Mouse (Mus musculus) lung, postnatal 0 days (tissue): ENCODE data around the gene Ncoa1. TPM values are rescaled to one million over a fixed set of nuclear protein-coding genes. Genes with fewer than 3 reads are reported as not detected.
"Not testable (repeated sequence)": the region's sequence is repeated elsewhere in the genome, so short reads cannot be mapped to it uniquely, and the experiment has no call there.

Source experiments
- ATAC-seq: fragments of 200-750 bp; cut with Nextera tagmentation; 2 replicates; pipeline ENCODE4 v1.8.0; 2017; ENCODE audit warnings: moderate library complexity
- DNase-seq: peaks from one replicate; pipeline ENCODE4 v3.0.0-alpha.2; 2016; ENCODE audit warnings: low spot score
- H3K27ac ChIP-seq: fragments of 300-500 bp; sonication (generic); 2 replicates; pipeline ENCODE4 v1.5.1; 2014; ENCODE audit warnings: antibody characterized with exemption, mild to moderate bottlenecking, low read length, mixed read lengths
- H3K27me3 ChIP-seq: fragments of 300-500 bp; sonication (generic); replicated peaks from 2 replicates; pipeline ENCODE4 v1.6.1; 2014; ENCODE audit warnings: low read length, mixed read lengths; ENCODE audit not compliant: insufficient read depth
- H3K36me3 ChIP-seq: fragments of 300-500 bp; sonication (generic); 2 replicates; pipeline ENCODE4 v1.6.1; 2014; ENCODE audit warnings: low read length, mixed read lengths; ENCODE audit not compliant: insufficient read depth
- H3K4me1 ChIP-seq: fragments of 300-500 bp; sonication (generic); 2 replicates; pipeline ENCODE4 v1.6.1; 2014; ENCODE audit warnings: antibody characterized with exemption, low read depth, low read length, mixed read lengths; ENCODE audit not compliant: insufficient read depth
- H3K4me2 ChIP-seq: fragments of 300-500 bp; sonication (generic); replicated peaks from 2 replicates; pipeline ENCODE4 v1.6.1; 2014; ENCODE audit warnings: low read depth, mild to moderate bottlenecking, low read length, moderate library complexity, mixed read lengths
- H3K4me3 ChIP-seq: fragments of 300-500 bp; sonication (generic); 2 replicates; pipeline ENCODE4 v1.5.1; 2014; ENCODE audit warnings: low read depth, low read length
- H3K9ac ChIP-seq: fragments of 300-500 bp; sonication (generic); replicated peaks from 2 replicates; pipeline ENCODE4 v1.6.1; 2014; ENCODE audit warnings: low read depth, mild to moderate bottlenecking
- H3K9me3 ChIP-seq: fragments of 300-500 bp; sonication (generic); 2 replicates; pipeline ENCODE4 v1.6.1; 2016; ENCODE audit warnings: low read length, mixed read lengths
- CTCF ChIP-seq: IDR thresholded peaks from 2 replicates; pipeline ENCODE4 v1.5.1; 2016; ENCODE audit warnings: antibody characterized with exemption, mild to moderate bottlenecking
- EP300 ChIP-seq: IDR thresholded peaks from 2 replicates; pipeline ENCODE4 v1.6.1; 2016; ENCODE audit warnings: antibody characterized with exemption, mild to moderate bottlenecking, control low read depth
- WGBS: fragments of 180-500 bp; shearing (Covaris S2); extraction: QIAGEN DNeasy Blood & Tissue Kit; methylation state at CpG from one replicate; pipeline ENCODE4 v1.1.7; 2014; 5-methylcytosine and 5-hydroxymethylcytosine counted together
- polyA plus RNA-seq: library from polyadenylated mRNA; unstranded; fragments of >200 nt; fragmentation: Nextera tagmentation; extraction: Ambion mirVana; gene quantifications from 2 replicates; pipeline ENCODE4 v1.2.1, GENCODE M21; 2015

Gene Ncoa1
- polyA plus RNA-seq, 1 experiment from 2014 or later = 9.6 TPM

GRCm38 (mm10) chr12:4460990-4461389 is 16.0 kb downstream of the Ncoa1 start:
- no peak for ATAC-seq
- Histone ChIP-seq H3K4me3 (no peak overlapping the region), H3K4me2 (no peak overlapping the region), H3K36me3 (no peaks in the 10 kb centered on the region), H3K27ac (no peak overlapping the region), H3K4me1 (no peaks in the 10 kb centered on the region), H3K9ac (no peak overlapping the region), H3K27me3 (no peaks in the 10 kb centered on the region), H3K9me3 (no peaks in the 10 kb centered on the region)
- WGBS = 89% methylated on average over 2 of the region's 2 CpGs
- TF ChIP-seq CTCF (peak; percentile 54), EP300 (no peak)
- no peak for DNase-seq

DNA sequence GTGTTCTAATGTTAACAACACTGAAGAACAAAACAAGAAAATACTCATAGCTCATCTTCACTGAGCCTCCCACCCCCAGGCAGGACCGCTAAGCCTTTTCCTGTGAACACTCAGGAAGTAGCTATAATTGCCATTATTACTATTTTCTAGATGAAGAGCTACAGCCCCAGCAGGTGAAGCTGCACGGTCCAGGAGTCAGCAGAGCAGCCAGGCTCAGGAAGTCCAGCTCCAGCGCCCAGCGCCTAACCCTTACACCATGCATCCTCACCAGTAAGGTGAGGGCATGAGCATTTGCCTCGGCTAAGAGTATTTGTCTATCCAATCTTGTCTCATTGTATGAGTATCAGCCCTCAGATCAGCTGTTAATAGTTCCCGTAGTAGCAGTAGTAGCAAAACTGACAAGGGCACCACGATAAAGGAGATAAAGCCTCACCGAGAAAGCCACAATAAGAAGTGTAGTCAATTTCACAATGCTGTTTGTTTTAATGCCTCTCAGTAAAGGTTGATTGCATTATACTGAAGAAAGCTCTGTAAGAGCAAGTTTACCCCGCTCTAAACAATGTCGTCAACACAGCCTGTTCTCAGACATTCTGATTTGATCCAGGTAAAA is 21.9 kb downstream of the Ncoa1 start:
- no peaks in the 10 kb centered on the region for H3K36me3 ChIP-seq
- no peak overlapping the region for H3K4me2 ChIP-seq
- TF ChIP-seq CTCF (no peak), EP300 (no peak)
- H3K27ac ChIP-seq = no peak overlapping the region
- H3K27me3 ChIP-seq = no peaks in the 10 kb centered on the region
- ATAC-seq (no peak), DNase-seq (no peak)
- H3K4me3 ChIP-seq = no peak overlapping the region
- peaks cover 6% of the 10 kb centered on the region; the same call in 1 of the 2 replicates for H3K4me1 ChIP-seq
- 58% methylated on average over 10 of the region's 10 CpGs for WGBS
- no peaks in the 10 kb centered on the region for H3K9me3 ChIP-seq
- no peak overlapping the region for H3K9ac ChIP-seq

GRCm38 (mm10) chr12:4454248-4454647 is 22.7 kb downstream of the Ncoa1 start:
- Histone ChIP-seq H3K36me3 (no peaks in the 10 kb centered on the region), H3K27ac (no peak overlapping the region), H3K27me3 (no peaks in the 10 kb centered on the region), H3K9ac (no peak overlapping the region), H3K9me3 (no peaks in the 10 kb centered on the region), H3K4me1 (peaks cover 6% of the 10 kb centered on the region; the same call in 1 of the 2 replicates), H3K4me3 (no peak overlapping the region), H3K4me2 (no peak overlapping the region)
- TF ChIP-seq CTCF (no peak), EP300 (no peak)
- ATAC-seq = no peak
- whole genome bisulfite sequencing = 81% methylated on average over 4 of the region's 4 CpGs
- no peak for DNase-seq

- no peak for DNase-seq
- peaks cover 6% of the 10 kb centered on the region; the same call in 1 of the 2 replicates for H3K4me1 ChIP-seq
- H3K27me3 ChIP-seq = no peaks in the 10 kb centered on the region
- no peak for ATAC-seq
- H3K4me3 ChIP-seq = no peak overlapping the region
- no peak overlapping the region for H3K4me2 ChIP-seq
- no peaks in the 10 kb centered on the region for H3K9me3 ChIP-seq
- no peak overlapping the region for H3K9ac ChIP-seq
- no peak overlapping the region for H3K27ac ChIP-seq
- TF ChIP-seq CTCF (no peak), EP300 (no peak)
- no peaks in the 10 kb centered on the region for H3K36me3 ChIP-seq
Observed at GRCm38 (mm10) chr12:4452233-4452632, 24.7 kb downstream of the Ncoa1 start.

- not testable (repeated sequence) for DNase-seq, H3K4me2 ChIP-seq, H3K4me1 ChIP-seq, ATAC-seq, H3K27me3 ChIP-seq, H3K4me3 ChIP-seq, H3K9me3 ChIP-seq, H3K36me3 ChIP-seq, H3K27ac ChIP-seq, H3K9ac ChIP-seq
Observed at GRCm38 (mm10) chr12:4450485-4450884, 26.5 kb downstream of the Ncoa1 start.

- Histone ChIP-seq H3K4me2 (no peak overlapping the region), H3K27me3 (no peaks in the 10 kb centered on the region), H3K36me3 (no peaks in the 10 kb centered on the region), H3K4me1 (no peaks in the 10 kb centered on the region), H3K27ac (no peak overlapping the region), H3K4me3 (no peak overlapping the region), H3K9ac (no peak overlapping the region), H3K9me3 (no peaks in the 10 kb centered on the region)
- ATAC-seq (no peak), DNase-seq (no peak)
- 73% methylated on average over 4 of the region's 4 CpGs for WGBS
- TF ChIP-seq CTCF = no peak
- TF ChIP-seq EP300 = no peak
Observed at GRCm38 (mm10) chr12:4448076-4448589, 28.8 kb downstream of the Ncoa1 start.

DNA sequence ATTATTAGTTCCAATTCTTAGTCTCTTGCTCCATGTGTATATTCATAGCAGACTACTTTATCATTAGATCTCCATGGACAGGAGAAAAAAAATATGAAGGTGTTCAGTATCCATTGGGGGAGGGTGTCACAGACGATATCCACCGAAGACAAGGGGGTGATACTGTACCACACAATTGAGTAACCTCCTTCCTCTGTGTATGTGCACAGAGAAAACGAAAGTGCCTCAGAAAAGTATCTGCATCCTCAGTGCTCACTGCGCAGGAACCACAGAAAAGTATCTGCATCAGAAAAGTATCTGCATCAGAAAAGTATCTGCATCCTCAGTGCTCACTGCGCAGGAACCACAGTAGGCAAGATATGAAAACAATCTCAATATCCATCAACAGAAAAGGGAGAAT is 32.0 kb downstream of the Ncoa1 start:
- Histone ChIP-seq H3K4me3 (no peak overlapping the region), H3K27me3 (no peaks in the 10 kb centered on the region), H3K4me2 (no peak overlapping the region), H3K4me1 (no peaks in the 10 kb centered on the region), H3K36me3 (no peaks in the 10 kb centered on the region), H3K27ac (no peak overlapping the region), H3K9me3 (no peaks in the 10 kb centered on the region), H3K9ac (no peak overlapping the region)
- ATAC-seq = no peak
- TF ChIP-seq EP300 (no peak), CTCF (no peak)
- 80% methylated on average over 5 of the region's 5 CpGs for WGBS
- no peak for DNase-seq
